Mouse (Mus musculus): ENCODE measurements around the gene Vmp1.

Gene Vmp1

GRCm38 (mm10) chr11:86584898-86585597 is 98.6 kb downstream of the Vmp1 start:
- no peak for DNase-seq (ENCODE audit: low spot score in 2 of 2)

- DNase-seq (ENCODE audit: low spot score in 2 of 2), result no peak
Measured at GRCm38 (mm10) chr11:86583990-86584897, 99.4 kb downstream of the Vmp1 start.

- no peak for DNase-seq (ENCODE audit: low spot score in 2 of 2)
Measured at GRCm38 (mm10) chr11:86583313-86583825, 100.3 kb downstream of the Vmp1 start.

GRCm38 (mm10) chr11:86582543-86583260 is 100.9 kb downstream of the Vmp1 start:
- DNase-seq (ENCODE audit: low spot score in 2 of 2), result no peak

GRCm38 (mm10) chr11:86581943-86582542 is 101.6 kb downstream of the Vmp1 start:
- no peak for DNase-seq (ENCODE audit: low spot score in 2 of 2)

- DNase-seq (ENCODE audit: low spot score in 2 of 2), result no peak
Measured at GRCm38 (mm10) chr11:86581250-86581753, 102.3 kb downstream of the Vmp1 start.

- no peak for DNase-seq (ENCODE audit: low spot score in 2 of 2)
Measured at GRCm38 (mm10) chr11:86580319-86581113, 103.1 kb downstream of the Vmp1 start.

DNA sequence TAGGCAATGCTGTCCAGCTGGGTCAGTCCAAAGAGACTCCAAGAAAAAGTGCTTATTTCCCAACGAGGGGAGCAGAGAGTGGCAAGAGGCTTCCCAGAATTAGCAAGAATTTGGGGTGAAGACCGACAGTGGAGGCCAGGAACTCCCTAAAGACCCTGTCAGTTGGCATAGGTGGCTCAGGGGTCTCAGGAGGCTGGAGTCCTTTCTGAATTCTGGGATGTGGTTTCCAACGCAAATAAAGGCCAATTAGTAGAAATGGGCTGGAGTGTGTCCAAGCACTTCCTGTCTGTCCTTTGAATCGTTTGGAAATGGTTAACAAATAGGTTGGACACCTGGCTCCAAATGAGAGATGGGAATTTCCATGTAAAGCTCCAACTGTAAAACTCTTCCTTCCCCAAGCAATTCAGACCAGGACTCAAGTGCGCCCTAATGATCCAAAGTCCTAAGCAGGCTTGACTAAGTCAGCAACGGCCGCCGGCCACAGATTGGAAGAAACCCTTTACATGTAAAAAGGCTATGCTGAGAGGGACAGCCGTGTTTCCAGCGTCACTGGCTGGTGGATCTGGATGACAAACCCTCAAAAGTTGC is 103.8 kb downstream of the Vmp1 start:
- DNase-seq (ENCODE audit: low spot score in 2 of 2), result no peak

DNA sequence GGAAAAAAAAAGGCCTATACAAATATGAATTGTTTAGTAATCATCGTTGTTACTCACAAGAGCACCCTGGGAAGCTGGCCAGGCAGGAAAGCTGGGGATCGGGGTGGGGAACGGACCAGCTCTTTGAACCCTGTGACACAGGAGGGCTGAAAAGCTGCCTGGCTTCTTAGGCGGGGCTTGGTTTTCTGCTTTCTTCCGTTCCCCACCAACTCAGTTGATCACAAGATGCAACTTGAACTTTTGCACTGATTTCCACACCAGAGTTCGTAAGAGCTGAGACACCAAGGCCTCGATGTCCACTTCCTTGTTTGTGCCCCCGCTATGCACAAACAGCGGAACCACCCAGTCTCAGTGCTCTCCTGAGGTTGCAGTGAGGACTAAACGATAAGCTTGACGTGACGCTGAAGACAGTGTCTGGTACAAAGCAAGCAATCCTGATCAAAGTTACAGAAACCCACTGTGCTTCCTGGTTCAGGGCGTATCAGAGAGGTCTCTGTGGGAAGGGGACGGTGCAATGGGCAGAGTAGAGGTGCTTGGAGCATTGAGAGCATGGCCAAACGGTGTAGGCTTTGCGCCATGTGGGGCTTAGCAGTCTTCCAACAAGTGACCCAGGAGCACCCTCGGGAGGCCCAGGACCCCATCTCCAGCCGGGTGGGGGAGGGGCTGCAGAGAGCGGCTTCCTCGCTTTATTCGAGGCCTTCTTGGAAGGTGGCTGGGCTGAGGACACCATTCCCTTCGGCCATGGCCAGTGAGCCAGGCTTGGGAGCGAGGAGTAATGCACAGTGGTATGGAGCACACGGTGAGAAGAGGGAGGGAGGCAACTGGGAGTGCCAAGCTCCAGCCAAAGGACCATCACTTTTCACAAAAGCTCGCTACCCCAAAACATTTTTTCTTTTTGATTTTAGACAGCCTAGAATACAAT is 104.6 kb downstream of the Vmp1 start:
- no peak for DNase-seq (ENCODE audit: low spot score in 2 of 2)

GRCm38 (mm10) chr11:86578106-86578808 is 105.4 kb downstream of the Vmp1 start:
- DNase-seq (ENCODE audit: low spot score in 2 of 2), result no peak

DNA sequence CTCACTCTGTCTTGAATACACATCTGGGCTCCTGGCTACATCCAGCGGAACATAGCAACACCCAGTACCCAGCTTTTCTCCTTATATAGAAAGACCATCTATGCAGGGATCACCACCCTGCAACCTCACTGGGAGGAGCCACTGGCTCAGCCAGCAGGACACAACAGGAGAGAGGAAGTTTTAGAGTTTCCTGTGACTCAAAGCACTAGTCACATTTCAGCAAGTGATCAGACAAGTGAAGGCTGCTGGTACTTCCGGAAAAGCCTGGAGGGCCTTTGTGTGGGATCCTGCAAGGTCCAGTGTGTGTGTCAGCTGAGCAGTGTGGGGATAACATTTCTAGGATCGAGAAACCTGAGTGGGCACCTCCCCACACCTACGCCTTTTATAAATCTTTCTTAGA is 106.4 kb downstream of the Vmp1 start:
- DNase-seq (ENCODE audit: low spot score in 2 of 2), result no peak

DNA sequence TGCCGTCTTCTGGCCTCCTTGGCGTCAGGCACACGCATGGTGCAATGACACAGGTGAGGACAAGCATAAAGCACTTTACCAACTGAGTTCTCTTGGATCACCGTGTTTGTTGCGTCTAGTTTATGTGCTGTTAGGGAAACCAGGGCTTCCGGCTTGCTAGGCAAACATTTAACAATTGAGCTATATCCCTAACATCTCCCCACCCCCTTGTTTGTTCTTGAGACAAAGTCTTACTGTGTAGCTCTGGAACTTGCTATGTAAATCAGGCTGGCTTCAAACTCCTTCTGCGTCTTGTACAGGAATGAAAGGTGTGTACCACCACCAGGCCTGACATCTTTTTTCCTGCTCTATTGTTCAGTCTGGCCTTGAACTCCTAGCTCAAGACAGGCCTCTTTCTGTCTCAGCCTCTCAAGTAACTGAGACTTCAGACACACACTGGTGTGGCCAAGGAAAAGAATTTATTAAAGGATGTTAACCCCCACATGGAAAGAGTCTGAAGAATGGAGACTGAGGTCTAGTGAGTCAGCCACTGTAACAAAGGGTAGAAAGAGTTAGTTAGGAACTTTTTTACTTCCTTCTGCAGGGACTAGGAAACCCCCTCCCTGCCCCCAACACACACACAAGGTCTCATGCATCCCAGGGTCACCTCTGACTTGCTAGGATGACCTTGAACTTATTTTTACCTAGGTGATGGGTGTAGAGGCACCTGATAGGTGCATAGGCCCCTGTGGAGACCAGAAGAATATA is 107.8 kb downstream of the Vmp1 start:
- DNase-seq (ENCODE audit: low spot score in 2 of 2), result no peak

GRCm38 (mm10) chr11:86574408-86574807 is 109.2 kb downstream of the Vmp1 start:
- no peak for DNase-seq (ENCODE audit: low spot score in 2 of 2)

DNA sequence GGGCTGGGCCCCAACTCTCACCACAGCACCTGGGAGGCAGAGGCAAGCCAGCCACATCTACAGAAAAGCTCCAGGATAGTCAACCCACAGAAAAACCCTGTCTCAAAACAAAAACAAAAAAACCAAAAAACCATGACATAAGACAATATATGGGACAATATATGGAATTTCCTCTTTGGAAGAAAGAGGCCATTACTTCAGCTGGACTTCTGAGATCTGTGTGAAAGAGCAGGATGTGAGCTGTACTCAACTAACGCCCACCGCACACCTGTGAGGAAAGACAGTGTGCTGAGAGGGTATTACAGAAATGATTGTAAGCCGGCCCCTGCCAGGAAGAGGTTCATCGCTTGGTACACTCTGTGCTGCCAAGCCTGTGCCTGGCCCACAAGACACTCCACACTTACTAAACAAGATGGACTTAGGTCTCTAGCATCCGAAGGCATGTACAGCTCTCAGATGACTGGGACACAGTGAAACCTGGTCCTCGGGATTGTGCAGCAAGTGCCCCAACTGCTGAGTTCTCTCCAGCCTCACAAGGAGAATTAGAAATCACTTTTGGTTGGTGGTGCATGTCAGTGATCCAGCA is 109.9 kb downstream of the Vmp1 start:
- DNase-seq (ENCODE audit: low spot score in 2 of 2), result no peak

GRCm38 (mm10) chr11:86572623-86573022 is 111.0 kb downstream of the Vmp1 start:
- DNase-seq (ENCODE audit: low spot score in 2 of 2), result no peak

DNA sequence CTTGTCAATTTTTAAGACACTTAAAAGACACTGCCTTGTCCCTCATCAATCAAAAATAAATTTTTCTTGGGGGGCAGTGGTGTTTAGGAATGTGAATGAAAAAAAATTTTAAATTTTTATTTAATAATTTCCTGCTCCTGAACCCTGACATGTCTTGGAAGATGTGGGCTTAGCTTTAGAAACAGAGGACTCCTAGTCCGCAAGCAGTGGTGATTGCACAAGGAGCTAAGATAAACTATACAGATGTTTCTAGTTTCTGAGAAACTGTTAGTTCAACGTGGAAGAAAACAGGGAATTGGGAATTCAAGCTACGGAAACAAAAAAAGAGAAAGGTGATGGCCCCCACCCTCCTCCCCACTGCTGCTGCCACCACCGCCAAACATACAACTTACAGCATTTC is 111.8 kb downstream of the Vmp1 start:
- DNase-seq (ENCODE audit: low spot score in 2 of 2), result no peak

GRCm38 (mm10) chr11:86571047-86571855 is 112.4 kb downstream of the Vmp1 start:
- DNase-seq (ENCODE audit: low spot score in 2 of 2), result no peak
